Mouse (Mus musculus) layer of hippocampus, adult 8-10 months (tissue): ENCODE measurements at regions not wholly inside any gene's neighbourhood (a gene's known extent, or its start where the extent isn't known, plus 50 kb on each side); places are given as distances from the start of the nearest gene placed in this dataset.
A peak's percentile ranks its signal among the peaks of the same experiment; 100 is the strongest.

Source experiments
- DNase-seq, 2 experiments: peaks; one replicate each; pipeline ENCODE4 v3.0.0; 2022; ENCODE audit warnings: low spot score in 2 of 2

DNA sequence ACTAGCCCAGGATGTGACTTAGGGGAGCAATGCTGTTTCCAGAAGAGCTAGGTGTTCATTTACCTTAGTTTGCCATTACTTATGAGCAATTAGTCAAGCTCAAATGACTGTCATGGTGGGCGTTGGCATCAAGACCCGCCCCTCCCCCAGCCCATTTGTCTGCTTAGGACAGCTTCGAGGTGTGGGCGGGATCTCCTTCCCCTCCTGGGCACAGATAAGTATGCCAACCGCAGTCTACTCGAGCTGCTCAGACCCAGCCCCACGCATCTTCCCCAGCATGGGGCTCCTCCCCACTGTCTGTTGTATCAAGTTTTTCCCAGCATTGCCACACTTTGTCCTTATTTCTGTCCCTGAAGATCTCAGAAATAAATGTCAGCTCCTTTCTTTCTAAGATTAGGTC, 179.6 kb downstream of the Sp3 start:
- DNase-seq: no peak

DNA sequence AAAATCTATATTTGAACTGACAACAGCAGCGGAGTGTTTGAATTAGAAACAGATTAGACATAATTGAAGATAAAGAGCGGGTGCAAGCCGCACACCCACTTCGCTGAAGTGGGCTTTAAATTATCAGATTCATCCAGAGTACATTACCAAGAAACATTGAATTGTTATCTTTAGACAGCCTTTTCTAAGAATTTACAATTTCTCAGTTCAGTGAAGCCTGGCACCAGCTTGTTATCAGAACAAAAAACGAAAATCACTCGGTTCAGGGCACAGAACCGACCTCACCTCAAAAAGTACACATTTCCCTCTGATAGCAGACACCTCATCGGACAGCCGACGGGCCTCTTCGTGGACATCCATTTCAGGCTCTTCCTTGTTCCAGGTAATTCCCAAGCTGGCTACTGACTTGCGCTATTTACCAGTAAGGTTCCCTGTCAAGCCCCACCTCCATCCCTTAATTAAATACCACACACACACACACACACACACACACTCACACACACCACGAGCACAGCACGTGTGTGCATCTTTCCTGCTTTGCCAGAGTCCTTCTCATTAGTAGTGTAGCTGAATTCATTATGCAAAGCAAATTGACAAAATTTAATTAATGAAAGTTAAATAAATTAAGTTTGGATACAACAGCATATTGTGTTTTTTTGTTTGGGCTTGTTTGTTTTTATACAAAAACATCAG, 166.8 kb downstream of the Sp3 start:
- DNase-seq: no peak

DNA sequence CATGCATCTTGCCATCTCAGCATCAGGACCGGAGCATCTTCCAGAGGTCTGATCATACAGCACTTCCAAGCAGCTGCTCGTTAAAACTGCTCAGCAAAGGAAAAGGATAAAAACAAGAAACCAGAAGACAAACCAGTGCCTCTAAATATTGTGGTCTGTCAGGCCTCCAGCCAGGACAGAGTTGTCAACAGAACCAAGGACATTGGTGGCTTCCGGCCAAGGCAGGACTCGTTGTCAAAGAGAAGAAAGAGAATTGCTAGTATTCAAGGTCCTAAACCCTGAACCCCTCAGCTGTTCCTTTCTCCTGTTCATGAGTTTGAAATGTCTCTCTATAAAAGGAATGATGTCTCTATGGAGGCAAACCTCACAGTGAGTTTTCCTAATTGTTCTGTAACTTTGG, 155.0 kb downstream of the Sp3 start:
- DNase-seq: no peak

DNA sequence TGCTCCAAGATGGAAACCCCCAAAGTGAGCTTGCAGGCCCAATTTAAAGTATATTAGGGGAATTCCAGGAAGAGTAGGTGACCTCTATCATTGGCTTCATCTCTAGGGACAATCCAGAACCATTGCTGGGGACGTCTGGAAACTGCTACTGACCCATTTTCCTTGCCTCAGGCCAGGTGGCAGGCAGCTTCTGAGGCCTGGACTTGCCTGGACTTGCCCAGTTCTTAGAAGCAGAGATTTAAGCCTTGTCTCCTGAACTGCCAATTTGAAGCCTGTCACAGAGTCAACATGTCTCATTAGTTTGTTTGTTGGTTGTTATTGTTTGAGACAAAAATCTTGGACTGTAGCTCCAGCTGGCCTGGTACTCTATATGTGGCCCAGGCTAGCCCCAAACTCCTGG, 151.1 kb downstream of the Sp3 start:
- no peak for DNase-seq

DNA sequence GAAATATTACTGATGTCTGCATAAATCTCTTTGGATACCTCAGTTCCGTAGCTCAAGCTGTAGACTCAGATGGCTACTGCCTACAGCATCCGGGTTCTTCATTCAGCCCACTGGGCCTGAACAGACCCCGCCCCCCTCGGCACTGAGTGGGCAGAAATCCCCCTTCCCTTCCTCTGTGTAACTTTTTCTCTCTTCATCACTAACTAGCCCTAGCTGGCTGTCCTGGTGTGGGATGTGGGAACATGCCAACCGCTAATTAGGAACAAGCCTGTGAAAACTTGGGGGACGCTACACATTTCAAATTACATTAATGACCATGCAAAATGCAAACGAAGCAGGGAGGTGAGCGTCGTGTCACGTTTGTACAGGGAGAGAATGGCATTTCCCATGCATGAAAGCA, 147.5 kb downstream of the Sp3 start:
- no peak for DNase-seq

DNA sequence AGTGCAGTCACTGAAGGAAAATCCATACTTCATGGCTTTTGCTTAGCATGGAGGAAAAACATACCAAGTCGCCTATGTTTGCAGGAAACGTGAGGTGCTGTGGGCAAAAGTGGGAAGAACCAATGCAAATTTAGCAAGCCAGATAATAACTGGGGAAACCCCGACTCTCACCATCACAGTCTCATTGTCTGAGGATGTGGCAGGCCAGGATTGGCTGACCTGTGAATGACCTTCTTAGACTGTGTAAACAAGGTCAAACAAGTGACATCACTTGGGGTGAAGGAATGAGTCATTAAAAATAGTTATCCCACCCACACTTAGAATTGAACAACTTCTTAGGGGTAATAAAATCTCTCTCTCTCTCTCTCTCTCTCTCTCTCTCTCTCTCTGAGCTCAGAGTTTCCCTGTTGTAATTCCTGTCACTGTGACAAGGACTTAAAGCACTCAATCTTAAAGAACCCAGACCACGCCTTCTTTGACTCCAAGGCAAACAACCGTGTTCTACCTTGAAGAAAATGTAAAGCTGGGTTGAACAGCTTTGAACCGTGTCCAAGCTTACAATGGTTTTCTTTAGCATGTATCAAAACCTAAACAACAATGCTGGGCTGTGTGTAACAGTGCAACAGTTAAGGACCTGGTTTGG, 142.0 kb downstream of the Sp3 start:
- no peak for DNase-seq

DNA sequence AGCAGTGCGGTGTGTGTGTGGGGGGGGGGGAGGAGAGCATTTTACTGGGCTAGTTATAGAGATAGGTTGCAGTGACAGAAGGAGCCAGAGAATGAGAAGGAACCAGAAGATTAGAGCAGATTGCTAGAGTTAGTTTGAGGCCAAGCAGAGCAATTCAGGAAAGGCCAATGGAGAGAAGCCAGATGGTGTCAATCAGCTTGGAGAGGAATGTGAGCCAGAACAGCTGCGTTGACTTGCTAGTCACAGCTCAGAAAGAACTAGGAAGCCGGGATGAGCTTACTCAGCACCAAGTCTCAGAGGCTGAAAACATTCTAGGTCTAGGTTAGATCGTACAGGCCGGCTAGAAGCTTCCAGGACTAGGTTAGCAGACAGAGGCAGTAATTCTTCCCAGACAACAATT, 140.6 kb downstream of the Sp3 start:
- no peak for DNase-seq

DNA sequence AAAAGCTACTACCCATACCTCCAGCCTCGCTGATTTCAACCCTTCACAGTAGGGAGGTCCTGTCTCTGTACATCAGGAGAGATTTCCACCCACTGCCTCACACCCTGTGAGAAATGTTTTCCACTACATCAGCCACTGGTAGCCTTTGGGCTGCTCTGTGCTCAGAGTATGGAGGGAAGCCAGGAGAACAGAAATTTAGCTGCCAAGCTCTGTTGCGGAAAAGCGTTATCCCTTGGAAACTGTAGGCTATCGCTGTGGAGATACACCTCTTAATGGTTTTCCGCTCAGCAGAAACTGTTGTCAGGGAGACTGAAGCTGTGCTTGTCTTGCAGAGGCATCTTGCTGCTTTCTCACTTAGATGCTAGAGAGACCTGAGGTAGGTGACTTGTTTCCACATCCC, 138.9 kb downstream of the Sp3 start:
- DNase-seq: no peak

DNA sequence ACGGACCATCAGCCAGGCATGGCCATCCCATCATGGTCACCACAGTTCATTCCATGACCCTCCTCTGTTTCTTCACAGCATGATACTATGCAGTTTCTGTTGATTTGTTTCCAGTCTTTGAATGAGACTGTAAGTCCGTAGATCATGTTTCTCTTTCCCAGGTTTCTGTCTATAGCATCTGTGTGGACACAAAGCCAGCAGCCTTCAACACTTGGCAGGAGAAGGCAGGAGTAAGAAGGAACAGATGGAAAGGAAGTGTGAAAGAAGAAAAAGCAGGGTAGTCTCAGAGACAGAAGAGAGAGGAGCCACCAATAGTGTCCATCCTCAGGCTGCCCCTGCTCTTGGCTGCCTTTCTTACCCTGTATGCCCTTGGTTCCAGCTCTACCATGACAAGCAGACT, 136.6 kb downstream of the Sp3 start:
- no peak for DNase-seq

DNA sequence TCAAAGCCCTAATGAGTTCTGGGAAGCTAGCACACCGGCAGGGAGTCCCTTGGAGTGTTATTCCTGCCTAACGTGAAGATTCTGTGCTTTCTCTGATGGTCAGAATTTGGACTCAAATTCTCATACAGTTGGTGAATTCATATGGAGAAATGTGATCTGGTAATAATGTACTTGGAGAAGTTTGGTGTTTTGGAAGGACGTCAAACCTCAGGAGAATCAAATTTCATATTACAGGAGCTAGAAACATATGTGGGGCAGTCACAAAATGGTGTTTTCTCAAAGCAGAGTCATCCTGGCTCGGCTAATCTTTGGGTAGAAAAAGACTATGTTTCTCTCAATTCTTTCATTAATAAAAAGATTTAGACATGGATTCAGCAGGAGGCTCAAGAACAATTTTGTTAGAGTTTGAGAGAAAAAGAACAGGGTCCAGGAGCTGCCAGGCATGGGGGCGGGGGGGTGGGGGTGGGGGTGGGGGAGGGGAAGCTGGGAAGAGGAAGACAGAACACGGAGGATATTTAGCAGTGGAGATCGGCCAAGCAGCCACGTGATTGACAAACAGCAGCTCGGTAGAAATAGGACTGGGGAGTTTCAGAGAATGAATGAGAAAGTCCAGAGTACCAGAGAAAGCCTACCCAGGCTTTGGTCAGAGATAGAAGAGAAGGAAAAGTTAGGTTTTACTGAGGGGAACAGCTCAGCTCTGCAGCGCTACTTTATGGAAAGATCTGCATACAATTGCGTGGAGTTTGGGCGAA, 130.6 kb downstream of the Sp3 start:
- DNase-seq: no peak

DNA sequence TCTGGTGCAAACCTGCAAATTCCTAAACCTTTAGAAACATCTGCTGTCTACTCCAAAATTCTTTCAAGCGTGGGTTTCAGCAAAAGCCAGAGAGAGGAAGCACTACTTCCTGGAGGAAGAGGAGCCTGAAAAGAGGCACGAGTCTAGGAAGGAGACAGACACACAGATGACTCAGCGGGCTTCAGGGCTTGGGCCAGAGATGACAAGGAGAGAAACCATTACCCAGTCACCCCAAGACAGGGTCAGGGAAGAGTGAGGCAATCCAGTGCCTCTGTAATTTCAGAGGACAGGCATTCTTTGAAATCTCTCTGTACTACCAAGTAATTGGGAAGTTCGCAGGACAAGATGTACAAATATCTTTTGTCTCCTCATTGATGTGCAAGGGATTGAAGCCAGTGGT, 127.7 kb downstream of the Sp3 start:
- DNase-seq: no peak

DNA sequence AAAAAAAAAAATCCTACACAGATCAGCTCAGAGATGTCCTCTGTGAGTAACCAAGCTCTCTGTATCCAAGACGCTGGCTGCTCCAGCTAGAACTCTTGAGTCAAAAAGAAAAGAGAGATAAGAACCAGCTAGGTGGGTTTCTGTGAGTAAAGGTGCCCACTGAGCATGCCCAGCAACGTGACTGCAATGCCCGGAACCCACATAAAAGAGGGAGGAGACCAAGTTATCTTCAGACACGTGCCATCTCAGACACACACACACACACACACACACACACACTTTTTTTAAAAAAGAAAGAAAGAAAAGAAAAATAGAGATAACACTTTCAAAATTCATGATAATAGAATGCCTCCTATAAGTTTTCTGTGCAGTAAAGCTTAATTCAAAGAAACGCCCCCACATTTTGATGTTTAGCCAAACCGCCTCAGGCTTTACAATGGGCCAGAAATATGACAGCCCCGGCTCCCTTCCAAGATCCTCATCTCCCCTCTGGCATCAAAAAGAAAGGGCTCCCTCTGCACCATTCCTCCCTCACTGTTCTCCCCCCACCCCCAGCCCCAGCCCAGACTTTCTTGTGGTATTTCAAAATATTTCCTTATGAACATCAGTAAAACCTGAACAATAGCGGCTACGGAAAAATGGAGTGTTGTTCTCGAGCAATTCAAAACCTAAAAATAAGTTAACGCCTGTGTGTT, 124.8 kb downstream of the Sp3 start:
- no peak for DNase-seq

DNA sequence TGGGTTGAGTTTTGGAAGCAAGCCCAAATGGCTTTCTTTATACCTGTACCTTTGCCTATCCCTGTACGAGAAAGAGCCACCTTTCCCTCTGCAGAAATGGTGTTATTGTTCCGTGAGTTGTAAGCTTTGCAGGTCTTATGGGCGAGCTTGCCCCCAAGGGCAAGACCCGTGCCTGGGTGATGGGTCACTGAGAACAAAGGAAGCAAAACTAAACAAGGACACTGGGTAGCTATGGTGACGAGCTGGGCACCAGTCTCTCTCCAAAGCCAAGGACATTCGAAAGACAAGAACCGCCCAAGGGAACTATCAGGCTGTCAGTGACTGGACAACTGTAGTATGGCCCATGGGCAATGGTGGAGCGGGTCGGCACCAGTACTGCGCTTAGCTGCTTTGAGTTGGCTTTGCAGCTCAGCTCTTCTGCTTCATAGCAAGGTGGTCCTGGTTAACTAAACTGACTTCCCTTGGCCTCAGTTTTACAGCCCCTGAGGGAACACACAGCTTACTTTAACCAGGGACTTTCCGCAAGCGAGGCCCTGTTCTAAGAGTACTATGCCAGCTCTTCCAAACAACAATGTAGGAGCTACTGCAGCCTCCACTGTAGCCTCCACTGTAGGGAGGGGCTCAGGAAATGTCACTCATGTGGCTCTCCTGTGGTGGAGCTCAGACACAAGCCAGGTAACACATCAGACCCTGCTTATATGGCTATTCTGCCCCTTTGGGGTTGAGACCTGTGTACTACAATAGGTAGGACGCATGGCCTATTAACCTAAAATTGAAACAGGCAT, 124.1 kb downstream of the Sp3 start:
- DNase-seq: no peak

DNA sequence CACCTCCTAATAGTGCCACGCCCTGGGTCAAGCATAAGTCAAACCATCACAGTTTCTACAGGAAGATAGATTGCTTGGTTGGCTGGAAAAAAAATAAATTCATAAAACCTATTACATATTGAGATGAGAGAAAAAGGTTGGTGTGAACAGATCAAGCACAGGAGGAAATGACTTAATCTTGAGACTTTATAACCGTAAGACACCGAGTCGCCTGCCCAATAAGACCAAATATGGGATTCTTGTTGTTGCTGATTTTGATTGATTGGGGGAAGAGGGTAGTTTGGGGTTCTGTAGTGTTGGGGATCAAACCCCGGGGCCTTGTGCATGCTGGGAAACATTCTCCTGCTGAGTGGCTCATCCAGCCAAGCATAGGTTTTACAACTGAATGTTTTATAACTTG, 122.9 kb downstream of the Sp3 start:
- DNase-seq: no peak

DNA sequence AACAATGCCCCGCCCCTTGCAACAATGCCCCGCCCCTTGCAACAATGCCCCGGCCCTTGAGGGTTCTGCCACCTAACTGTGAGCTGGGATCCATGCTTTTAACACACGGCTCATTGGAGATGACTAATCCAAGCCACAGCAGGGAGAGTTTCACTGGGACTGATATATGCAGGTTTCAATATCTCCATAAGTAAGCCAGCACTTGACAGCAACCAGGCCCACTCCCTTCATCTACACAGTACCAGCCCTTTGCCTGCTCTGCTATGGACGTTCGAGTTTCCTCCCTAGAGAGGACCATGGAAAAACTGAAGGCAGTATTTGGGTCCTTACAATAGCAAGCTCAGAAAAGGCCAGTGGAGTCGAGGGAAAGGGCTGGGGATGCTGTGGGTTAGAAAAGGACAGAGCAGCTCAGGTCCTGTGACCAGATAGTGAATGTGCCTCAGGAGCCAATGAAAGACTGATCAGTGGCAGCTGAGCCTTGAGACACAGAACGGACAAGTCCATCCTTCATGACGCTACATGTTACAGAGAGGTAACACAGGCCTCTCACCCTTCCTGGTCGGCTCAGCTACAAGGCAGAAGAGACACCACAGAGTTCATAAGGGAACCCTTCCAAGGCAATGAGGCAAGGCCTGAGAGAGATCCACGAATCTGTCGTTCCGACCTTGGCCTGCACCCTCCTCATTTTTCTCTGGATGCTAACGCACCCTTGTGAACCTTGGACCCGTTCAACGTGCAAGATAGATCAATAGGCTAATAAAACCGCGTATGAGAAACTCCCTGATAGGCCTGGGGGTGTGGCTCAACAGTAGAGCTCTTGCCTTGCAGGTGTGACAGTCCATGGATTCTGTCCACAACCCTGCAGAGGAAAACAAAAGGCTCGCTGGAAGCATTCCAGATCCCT, 114.5 kb downstream of the Sp3 start:
- DNase-seq: no peak

DNA sequence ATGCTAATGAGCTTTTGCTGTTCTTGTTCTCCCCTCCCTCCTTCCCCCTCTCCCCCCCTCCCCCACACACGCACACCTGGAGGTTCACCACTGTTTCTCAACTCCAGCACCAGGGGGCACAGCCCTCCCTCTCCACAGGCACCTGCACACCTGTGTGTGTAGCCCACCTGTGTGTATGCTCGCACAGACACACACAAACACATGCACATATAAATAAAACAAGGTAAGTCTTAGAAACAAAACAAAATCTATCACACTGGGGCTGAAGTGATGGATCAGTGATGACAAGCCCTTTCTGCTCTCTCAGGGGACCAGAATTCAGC, 113.9 kb downstream of the Sp3 start:
- DNase-seq: no peak

DNA sequence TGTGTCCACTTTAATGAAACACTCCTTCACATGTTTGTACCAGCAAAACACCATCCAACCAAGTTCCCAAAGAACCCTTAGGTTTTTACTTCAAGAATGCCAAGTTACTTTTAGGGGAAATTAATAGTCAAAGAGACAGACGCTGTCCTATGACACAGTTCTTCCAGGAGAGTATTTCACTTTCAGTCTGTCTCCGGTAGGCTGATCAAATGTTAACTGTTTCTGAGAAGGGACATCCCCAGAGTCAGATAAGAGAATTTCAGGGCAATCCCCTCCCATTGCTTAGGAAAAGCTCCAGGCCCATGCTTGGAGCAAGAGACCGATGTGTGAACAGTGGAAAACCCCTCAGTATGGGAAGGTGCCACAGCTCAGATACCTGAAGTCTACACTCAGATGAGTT, 112.1 kb downstream of the Sp3 start:
- no peak for DNase-seq

DNA sequence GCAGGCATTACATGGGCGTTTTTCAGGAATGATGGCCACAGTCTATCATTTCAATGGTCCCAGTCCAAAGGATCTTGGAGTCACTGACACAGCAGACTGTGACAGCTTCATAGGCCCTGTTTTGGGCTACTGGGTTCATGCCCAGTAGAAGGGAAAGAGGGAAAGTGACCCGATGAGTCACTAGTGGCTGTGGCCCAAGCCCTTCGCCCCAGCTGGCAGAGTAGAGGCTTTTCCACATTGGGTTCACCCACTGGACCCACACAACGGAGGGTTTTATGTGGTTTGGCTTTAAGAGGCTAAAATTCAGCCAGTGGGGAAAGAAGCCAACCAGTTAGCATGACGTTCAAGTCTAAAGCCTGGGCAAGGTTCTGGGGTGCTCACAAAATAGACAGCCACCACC, 108.4 kb downstream of the Sp3 start:
- peak; percentile 50 to 70 for DNase-seq

DNA sequence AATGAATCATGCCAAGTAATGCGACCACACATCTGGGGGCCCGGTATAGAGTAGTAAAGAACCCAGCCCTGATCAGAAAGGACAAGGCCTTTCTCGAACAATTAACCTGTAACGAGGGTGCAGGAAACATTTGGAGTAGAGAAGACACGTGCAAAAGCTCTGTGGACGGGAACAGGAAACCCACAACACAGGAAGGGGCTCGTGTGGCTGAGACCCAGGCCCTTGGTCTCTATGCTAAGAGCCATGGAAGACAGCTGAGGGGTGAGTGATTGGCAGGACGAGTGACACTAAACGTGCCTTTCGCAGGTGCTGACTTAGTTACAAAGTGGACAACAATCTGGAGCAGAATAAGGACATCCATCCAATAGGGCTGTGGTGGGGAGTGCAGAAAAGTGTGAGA, 106.3 kb downstream of the Sp3 start:
- DNase-seq: no peak

DNA sequence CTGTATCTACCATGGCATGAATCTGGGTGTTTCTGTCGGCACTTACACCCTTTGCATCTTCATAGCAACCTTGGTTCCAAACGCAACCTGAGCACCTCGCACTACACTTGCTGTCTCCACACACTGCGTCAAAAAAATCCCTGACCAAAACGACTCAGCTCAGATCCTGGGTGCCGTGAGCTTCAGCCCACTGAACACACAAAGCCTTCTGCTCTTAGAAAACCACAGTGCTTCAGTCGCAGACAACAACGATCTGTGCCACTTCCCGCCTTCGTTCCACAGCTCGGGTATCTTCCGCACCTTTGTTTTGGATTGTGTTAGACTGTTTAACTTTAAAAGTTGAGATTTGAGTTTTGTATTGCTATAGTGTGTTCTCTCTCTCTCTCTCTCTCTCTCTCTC, 105.7 kb downstream of the Sp3 start:
- no peak for DNase-seq

DNA sequence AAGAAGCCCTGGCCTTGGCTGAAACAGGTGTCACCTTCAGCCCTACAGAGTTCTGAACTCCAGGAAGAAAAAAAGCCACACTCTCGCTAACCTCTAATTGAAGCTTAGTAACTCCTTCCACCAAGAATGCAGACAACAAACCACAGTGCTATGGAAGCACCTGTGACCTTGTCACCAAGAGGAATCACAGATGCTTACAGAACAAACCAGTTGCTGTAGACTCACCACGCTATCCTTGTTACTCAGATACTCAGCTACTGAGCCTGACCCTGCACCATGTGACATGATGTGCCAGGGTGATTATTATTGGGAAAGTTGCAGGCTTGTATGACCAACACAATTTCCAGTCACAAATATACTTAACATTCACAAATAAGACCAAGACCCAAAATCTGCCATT, 104.6 kb downstream of the Sp3 start:
- DNase-seq: no peak
